Mouse (Mus musculus) megakaryocyte, embryonic 14.5 days (primary cell): ENCODE data around the gene Arfip2. TPM values are rescaled to one million over a fixed set of nuclear protein-coding genes. Genes with fewer than 3 reads are reported as not detected.

ENCODE experiments used
- H3K27me3 ChIP-seq: replicated peaks from 2 replicates; pipeline ENCODE3; 2012; ENCODE audit warnings: inconsistent platforms
- H3K36me3 ChIP-seq: replicated peaks from 2 replicates; pipeline ENCODE3; 2012; ENCODE audit warnings: low read length, inconsistent platforms, mixed read lengths
- H3K4me1 ChIP-seq: 2 replicates; pipeline ENCODE4 v1.6.1; 2012; ENCODE audit warnings: inconsistent platforms
- H3K4me3 ChIP-seq: replicated peaks from 2 replicates; pipeline ENCODE3; 2012; ENCODE audit warnings: moderate library complexity, mild to moderate bottlenecking, inconsistent platforms
- H3K9me3 ChIP-seq: 2 replicates; pipeline ENCODE4 v1.6.1; 2012; ENCODE audit warnings: inconsistent platforms
- FLI1 ChIP-seq: IDR thresholded peaks from 2 replicates; pipeline ENCODE4 v1.6.1; 2012; ENCODE audit warnings: low read length, inconsistent platforms, mixed read lengths
- GATA1 ChIP-seq: IDR thresholded peaks from 3 replicates; pipeline ENCODE4 v1.6.1; 2012; ENCODE audit warnings: mixed read lengths, low read length, inconsistent platforms, borderline replicate concordance
- polyA plus RNA-seq: library from polyadenylated mRNA; stranded (reverse); fragments of >175 nt; gene quantifications from 2 replicates; pipeline ENCODE4 v1.2.3, GENCODE M21; 2012; ENCODE audit warnings: low replicate concordance; ENCODE audit not compliant: insufficient read depth

Gene Arfip2
- polyA plus RNA-seq, 1 experiment, result 50.9 TPM

- TF ChIP-seq FLI1 (no peak), GATA1 (no peak)
- Histone ChIP-seq H3K27me3 (no peaks in the 10 kb centered on the region), H3K36me3 (peaks cover 98% of the 10 kb centered on the region), H3K4me3 (no peak overlapping the region), H3K9me3 (no peaks in the 10 kb centered on the region), H3K4me1 (peaks cover 4% of the 10 kb centered on the region)
Measured at GRCm38 (mm10) chr7:105616561-105616960, 23.7 kb downstream of the Arfip2 start.

- H3K4me3 ChIP-seq, result no peak overlapping the region
- peaks cover 98% of the 10 kb centered on the region for H3K36me3 ChIP-seq
- TF ChIP-seq GATA1, result no peak
- no peak for TF ChIP-seq FLI1
- peaks cover 4% of the 10 kb centered on the region for H3K4me1 ChIP-seq
- H3K27me3 ChIP-seq, result no peaks in the 10 kb centered on the region
- no peaks in the 10 kb centered on the region for H3K9me3 ChIP-seq
Measured at GRCm38 (mm10) chr7:105615720-105616119, 24.5 kb downstream of the Arfip2 start.

GRCm38 (mm10) chr7:105614400-105614799 is 25.8 kb downstream of the Arfip2 start:
- Histone ChIP-seq H3K36me3 (peaks cover 89% of the 10 kb centered on the region), H3K27me3 (no peaks in the 10 kb centered on the region), H3K9me3 (no peaks in the 10 kb centered on the region), H3K4me3 (no peak overlapping the region), H3K4me1 (peaks cover 4% of the 10 kb centered on the region)
- TF ChIP-seq FLI1 (no peak), GATA1 (no peak)

- Histone ChIP-seq H3K27me3 (no peaks in the 10 kb centered on the region), H3K36me3 (peaks cover 63% of the 10 kb centered on the region), H3K4me1 (peaks cover 10% of the 10 kb centered on the region), H3K4me3 (no peak overlapping the region), H3K9me3 (no peaks in the 10 kb centered on the region)
- TF ChIP-seq GATA1 (no peak), FLI1 (no peak)
Measured at GRCm38 (mm10) chr7:105611767-105612166, 28.4 kb downstream of the Arfip2 start.

GRCm38 (mm10) chr7:105608467-105608866 is 31.7 kb downstream of the Arfip2 start:
- peaks cover 6% of the 10 kb centered on the region; the same call in 1 of the 2 replicates for H3K4me1 ChIP-seq
- H3K36me3 ChIP-seq, result peaks cover 30% of the 10 kb centered on the region
- no peak overlapping the region for H3K4me3 ChIP-seq
- H3K27me3 ChIP-seq, result peaks cover 3% of the 10 kb centered on the region
- no peak for TF ChIP-seq FLI1
- no peak for TF ChIP-seq GATA1
- peaks cover 3% of the 10 kb centered on the region; the same call in 1 of the 2 replicates for H3K9me3 ChIP-seq

GRCm38 (mm10) chr7:105602860-105603623 is 37.2 kb downstream of the Arfip2 start:
- TF ChIP-seq GATA1 (no peak), FLI1 (no peak)
- Histone ChIP-seq H3K9me3 (peaks cover 3% of the 10 kb centered on the region; the same call in 1 of the 2 replicates), H3K27me3 (peaks cover 15% of the 10 kb centered on the region), H3K4me3 (no peak overlapping the region), H3K36me3 (no peaks in the 10 kb centered on the region), H3K4me1 (0 out of 2 replicates have a peak, but pooled peaks cover 3% of the 10 kb centered on the region)

GRCm38 (mm10) chr7:105590097-105590496 is 50.1 kb downstream of the Arfip2 start:
- peaks cover 29% of the 10 kb centered on the region for H3K27me3 ChIP-seq
- no peaks in the 10 kb centered on the region for H3K36me3 ChIP-seq
- H3K4me3 ChIP-seq, result no peak overlapping the region
- H3K9me3 ChIP-seq, result peaks cover 5% of the 10 kb centered on the region
- no peak for TF ChIP-seq GATA1
- no peak for TF ChIP-seq FLI1
- H3K4me1 ChIP-seq, result peaks cover 10% of the 10 kb centered on the region

- Histone ChIP-seq H3K4me1 (peaks cover 10% of the 10 kb centered on the region), H3K36me3 (no peaks in the 10 kb centered on the region), H3K4me3 (no peak overlapping the region), H3K9me3 (peaks cover 13% of the 10 kb centered on the region), H3K27me3 (peaks cover 26% of the 10 kb centered on the region)
- TF ChIP-seq FLI1 (no peak), GATA1 (no peak)
Measured at GRCm38 (mm10) chr7:105588325-105588912, 51.8 kb downstream of the Arfip2 start.

Other genes with a start within 250 kb of the Arfip2 start
- gene Fam160a2, start 240.4 kb downstream of the Arfip2 start, polyA plus RNA-seq, result 32.3 and 36.7 TPM in 2 replicates
- gene Cnga4, start 235.8 kb downstream of the Arfip2 start, polyA plus RNA-seq, result not detected in 2 replicates
- not detected in 2 replicates for gene Cckbr, start 214.7 kb downstream of the Arfip2 start, polyA plus RNA-seq
- gene Cavin3, start 158.1 kb downstream of the Arfip2 start, polyA plus RNA-seq, result 1.0 TPM in 1 of 2 replicates, not detected in the other
- gene Smpd1, start 86.1 kb downstream of the Arfip2 start, polyA plus RNA-seq, result 33.2 and 48.4 TPM in 2 replicates
- gene Apbb1, start 58.8 kb downstream of the Arfip2 start, polyA plus RNA-seq, result 4.3 and 6.3 TPM in 2 replicates
- not detected in 2 replicates for gene Hpx, start 40.3 kb downstream of the Arfip2 start, polyA plus RNA-seq
- gene Trim3, start 6.8 kb downstream of the Arfip2 start, polyA plus RNA-seq, result 5.4 and 7.3 TPM in 2 replicates
- 588 and 794 TPM in 2 replicates for gene Timm10b, start 360 bp downstream of the Arfip2 start, polyA plus RNA-seq
- 276 and 880 TPM in 2 replicates for gene Gm45799, start 136 bp upstream of the Arfip2 start, polyA plus RNA-seq
- gene Dnhd1, start 10.4 kb upstream of the Arfip2 start, polyA plus RNA-seq, result 0.63 TPM in 1 of 2 replicates, not detected in the other
- gene Ilk, start 96.2 kb upstream of the Arfip2 start, polyA plus RNA-seq, result 241 and 315 TPM in 2 replicates
- 20.7 and 32.3 TPM in 2 replicates for gene Rrp8, start 97.0 kb upstream of the Arfip2 start, polyA plus RNA-seq
- 411 and 429 TPM in 2 replicates for gene Taf10, start 103.9 kb upstream of the Arfip2 start, polyA plus RNA-seq
- gene Tpp1, start 111.8 kb upstream of the Arfip2 start, polyA plus RNA-seq, result 37.7 and 43.0 TPM in 2 replicates
- gene Dchs1, start 147.2 kb upstream of the Arfip2 start, polyA plus RNA-seq, result 0.27 and 0.74 TPM in 2 replicates
- 274 and 553 TPM in 2 replicates for gene Mrpl17, start 170.7 kb upstream of the Arfip2 start, polyA plus RNA-seq